Mouse (Mus musculus) thymus, adult 2 months (tissue): ENCODE data around the gene Aaed1.

Experiments used
- CTCF ChIP-seq: fragments of 200-500 bp; IDR thresholded peaks from 2 replicates; pipeline ENCODE4 v1.5.1; 2012; ENCODE audit warnings: mild to moderate bottlenecking, control low read depth, low read length, moderate library complexity, borderline replicate concordance; ENCODE audit not compliant: control insufficient read depth, poor library complexity, insufficient read depth; ENCODE audit errors: extremely low read depth
- POLR2A ChIP-seq: fragments of 200-500 bp; IDR thresholded peaks from 2 replicates; pipeline ENCODE4 v1.6.1; 2012; ENCODE audit warnings: mild to moderate bottlenecking, low read length, control low read depth, moderate library complexity; ENCODE audit not compliant: control insufficient read depth, poor library complexity, insufficient read depth; ENCODE audit errors: extremely low read depth

DNA sequence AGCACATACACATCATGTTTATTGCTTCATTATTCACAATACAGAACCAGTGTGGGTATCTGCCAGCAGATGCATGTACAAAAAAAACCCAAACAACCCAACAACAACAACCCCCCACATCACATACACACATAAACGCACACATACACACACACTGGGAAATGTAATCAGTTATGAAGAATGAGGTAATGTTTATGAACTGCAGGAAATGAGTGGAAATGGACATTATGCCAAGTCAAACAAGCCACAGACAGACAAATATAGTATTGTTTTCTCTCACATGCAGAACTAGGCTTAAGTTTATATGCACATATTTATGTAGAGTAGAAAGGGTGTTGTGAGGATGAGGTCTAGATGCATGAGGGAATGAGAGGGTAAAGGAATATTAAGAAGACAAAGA is 1.2 kb downstream of the Aaed1 start:
- TF ChIP-seq CTCF (no peak), POLR2A (no peak)
